Mouse (Mus musculus): ENCODE data around the gene Rps6kl1. TPM values are rescaled to one million over a fixed set of nuclear protein-coding genes. Genes with fewer than 3 reads are reported as not detected.
A peak's percentile ranks its signal among the peaks of the same experiment; 100 is the strongest.

Rps6kl1 gene
- total RNA-seq, 2 experiments from 2014 or later: 31.8 to 35.5 TPM

- no peak for DNase-seq (ENCODE audit: low spot score in 2 of 2)
- intact Hi-C loops (cut with DNase I): no loop called here
Measured at GRCm38 (mm10) chr12:85176846-85177523, 25.9 kb upstream of the Rps6kl1 start.

GRCm38 (mm10) chr12:85175926-85176845 is 25.1 kb upstream of the Rps6kl1 start:
- intact Hi-C loops (cut with DNase I): no loop called here
- no peak for DNase-seq (ENCODE audit: low spot score in 2 of 2)

GRCm38 (mm10) chr12:85175087-85175675 is 24.1 kb upstream of the Rps6kl1 start:
- intact Hi-C loops (cut with DNase I): no loop called here

GRCm38 (mm10) chr12:85174016-85174415 is 23.0 kb upstream of the Rps6kl1 start:
- no peak for DNase-seq (ENCODE audit: low spot score in 2 of 2)
- intact Hi-C loops (cut with DNase I): no loop called here

More at GRCm38 (mm10) chr12:85175087-85175675, 24.1 kb upstream of the Rps6kl1 start:
- no peak for DNase-seq (ENCODE audit: low spot score in 2 of 2)

- intact Hi-C loops (cut with DNase I): no loop called here
- no peak for DNase-seq (ENCODE audit: low spot score in 2 of 2)
Measured at GRCm38 (mm10) chr12:85170948-85171307, 19.9 kb upstream of the Rps6kl1 start.

- intact Hi-C loops (cut with DNase I): no loop called here
- DNase-seq (ENCODE audit: low spot score in 2 of 2): no peak
Measured at GRCm38 (mm10) chr12:85170284-85170947, 19.4 kb upstream of the Rps6kl1 start.

- intact Hi-C loops (cut with DNase I): loop anchor here (1.0 to 2.0 kb wide), 2 partner anchors 49 to 135 kb away; partner anchors contain the start of gene Eif2b2
- DNase-seq (ENCODE audit: low spot score in 2 of 2): no peak
Measured at GRCm38 (mm10) chr12:85169877-85170276, 18.8 kb upstream of the Rps6kl1 start.

GRCm38 (mm10) chr12:85169117-85169858 is 18.2 kb upstream of the Rps6kl1 start:
- peak; percentile 80 to 83 for DNase-seq (ENCODE audit: low spot score in 2 of 2)
- intact Hi-C loops (cut with DNase I): loop anchor here (1.0 to 2.0 kb wide), 2 partner anchors 50 to 136 kb away; partner anchors contain the start of gene Eif2b2

GRCm38 (mm10) chr12:85166631-85167030 is 15.6 kb upstream of the Rps6kl1 start:
- intact Hi-C loops (cut with DNase I): no loop called here
- no peak for DNase-seq (ENCODE audit: low spot score in 2 of 2)

- DNase-seq (ENCODE audit: low spot score in 2 of 2): no peak
- intact Hi-C loops (cut with DNase I): no loop called here
Measured at GRCm38 (mm10) chr12:85164996-85165395, 13.9 kb upstream of the Rps6kl1 start.

- intact Hi-C loops (cut with DNase I): no loop called here
- no peak for DNase-seq (ENCODE audit: low spot score in 2 of 2)
Measured at GRCm38 (mm10) chr12:85159592-85159991, 8.5 kb upstream of the Rps6kl1 start.

GRCm38 (mm10) chr12:85158801-85159200 is 7.7 kb upstream of the Rps6kl1 start:
- DNase-seq (ENCODE audit: low spot score in 2 of 2): no peak
- intact Hi-C loops (cut with DNase I): no loop called here

GRCm38 (mm10) chr12:85157797-85158460 is 6.9 kb upstream of the Rps6kl1 start:
- intact Hi-C loops (cut with DNase I): no loop called here
- no peak for DNase-seq (ENCODE audit: low spot score in 2 of 2)

- intact Hi-C loops (cut with DNase I): no loop called here
- DNase-seq (ENCODE audit: low spot score in 2 of 2): peak in 1 of 2 experiments; percentile 50
Measured at GRCm38 (mm10) chr12:85156324-85156723, 5.3 kb upstream of the Rps6kl1 start.

- intact Hi-C loops (cut with DNase I): no loop called here
- DNase-seq (ENCODE audit: low spot score in 2 of 2): no peak
Measured at GRCm38 (mm10) chr12:85153011-85153410, 1.9 kb upstream of the Rps6kl1 start.

- intact Hi-C loops (cut with DNase I): no loop called here
- peak in 1 of 2 experiments; percentile 56 for DNase-seq (ENCODE audit: low spot score in 2 of 2)
Measured at GRCm38 (mm10) chr12:85150321-85151001, 603 bp downstream of the Rps6kl1 start.

GRCm38 (mm10) chr12:85146881-85147280 is 4.2 kb downstream of the Rps6kl1 start:
- DNase-seq (ENCODE audit: low spot score in 2 of 2): no peak
- intact Hi-C loops (cut with DNase I): no loop called here

GRCm38 (mm10) chr12:85146355-85146754 is 4.7 kb downstream of the Rps6kl1 start:
- intact Hi-C loops (cut with DNase I): no loop called here
- no peak for DNase-seq (ENCODE audit: low spot score in 2 of 2)
